Mouse (Mus musculus): ENCODE data around the gene Ppp2ca. TPM values are rescaled to one million over a fixed set of nuclear protein-coding genes. Genes with fewer than 3 reads are reported as not detected.

Ppp2ca gene
- polyA plus RNA-seq, 1 experiment from 2014 or later = 130 TPM

DNA sequence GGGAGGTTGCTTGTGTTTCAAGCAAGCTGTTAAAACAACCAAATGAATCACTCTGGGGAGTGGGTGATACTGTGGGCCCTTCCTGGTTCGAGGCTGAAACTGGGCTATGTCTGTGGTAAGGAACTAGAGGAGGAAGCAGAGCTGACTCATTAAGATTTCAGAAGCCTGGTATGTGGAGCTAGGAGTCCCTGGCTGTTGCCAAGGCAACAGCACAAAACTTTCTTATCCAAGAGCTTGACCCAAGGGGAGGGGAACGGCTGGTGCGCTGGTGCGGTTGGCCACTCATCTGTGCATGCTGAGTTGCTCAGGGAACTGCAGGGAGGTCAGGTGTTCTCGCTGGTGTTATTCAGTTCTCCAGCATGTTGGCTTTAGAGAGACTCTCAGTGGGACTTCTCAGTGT is 18.5 kb upstream of the Ppp2ca start:
- no peak overlapping the region for H3K27ac ChIP-seq (replicated peaks; ENCODE audit: low read depth, low read length)
- H3K4me3 ChIP-seq (ENCODE audit: low read depth, low read length) = no peak overlapping the region
- peak; percentile 61 for DNase-seq (ENCODE audit: low spot score)
- H3K9me3 ChIP-seq (replicated peaks; ENCODE audit: control insufficient read depth, low read length) = no peaks in the 10 kb centered on the region
- no peaks in the 10 kb centered on the region for H3K27me3 ChIP-seq (ENCODE audit: control insufficient read depth, insufficient read depth, low read length)
- H3K4me1 ChIP-seq (ENCODE audit: control insufficient read depth, insufficient read depth, low read length) = no peaks in the 10 kb centered on the region
- no peaks in the 10 kb centered on the region for H3K36me3 ChIP-seq (replicated peaks; ENCODE audit: control insufficient read depth, insufficient read depth, low read depth, low read length)
- no peak overlapping the region for H3K9ac ChIP-seq (replicated peaks; ENCODE audit: low read length)
- no peak for ATAC-seq (replicated peaks; ENCODE audit: insufficient number of reproducible peaks, low FRiP score, low TSS enrichment, low read depth)
- no peak overlapping the region for H3K4me2 ChIP-seq (ENCODE audit: low read depth, low read length)
- WGBS = 32% methylated on average over 5 of the region's 5 CpGs

DNA sequence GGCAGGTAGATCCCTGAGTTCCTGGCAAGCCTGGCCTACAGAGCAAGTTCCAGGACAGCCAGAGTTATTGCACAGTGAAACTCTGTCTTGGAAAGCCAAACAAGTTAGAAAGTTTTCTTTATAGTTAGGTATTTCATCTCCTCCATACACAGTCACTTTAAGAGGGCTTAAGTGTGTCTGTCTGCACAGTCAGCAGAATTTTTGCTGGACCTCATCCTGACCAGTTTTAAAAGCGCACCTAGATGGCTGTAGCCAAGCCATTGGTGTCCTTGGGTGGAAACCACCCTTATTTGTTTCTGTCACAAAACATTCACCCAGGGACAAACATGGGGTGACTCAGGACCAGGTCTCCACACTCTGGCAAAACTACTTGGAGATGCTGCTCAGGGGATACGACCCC is 17.8 kb upstream of the Ppp2ca start:
- H3K4me1 ChIP-seq (ENCODE audit: control insufficient read depth, insufficient read depth, low read length) = no peaks in the 10 kb centered on the region
- no peaks in the 10 kb centered on the region for H3K36me3 ChIP-seq (replicated peaks; ENCODE audit: control insufficient read depth, insufficient read depth, low read depth, low read length)
- no peaks in the 10 kb centered on the region for H3K27me3 ChIP-seq (ENCODE audit: control insufficient read depth, insufficient read depth, low read length)
- ATAC-seq (replicated peaks; ENCODE audit: insufficient number of reproducible peaks, low FRiP score, low TSS enrichment, low read depth) = no peak
- WGBS = 87% methylated on average over 2 of the region's 2 CpGs
- DNase-seq (ENCODE audit: low spot score) = no peak
- no peak overlapping the region for H3K4me3 ChIP-seq (ENCODE audit: low read depth, low read length)
- H3K4me2 ChIP-seq (ENCODE audit: low read depth, low read length) = no peak overlapping the region
- H3K9ac ChIP-seq (replicated peaks; ENCODE audit: low read length) = no peak overlapping the region
- H3K27ac ChIP-seq (replicated peaks; ENCODE audit: low read depth, low read length) = no peak overlapping the region
- no peaks in the 10 kb centered on the region for H3K9me3 ChIP-seq (replicated peaks; ENCODE audit: control insufficient read depth, low read length)

DNA sequence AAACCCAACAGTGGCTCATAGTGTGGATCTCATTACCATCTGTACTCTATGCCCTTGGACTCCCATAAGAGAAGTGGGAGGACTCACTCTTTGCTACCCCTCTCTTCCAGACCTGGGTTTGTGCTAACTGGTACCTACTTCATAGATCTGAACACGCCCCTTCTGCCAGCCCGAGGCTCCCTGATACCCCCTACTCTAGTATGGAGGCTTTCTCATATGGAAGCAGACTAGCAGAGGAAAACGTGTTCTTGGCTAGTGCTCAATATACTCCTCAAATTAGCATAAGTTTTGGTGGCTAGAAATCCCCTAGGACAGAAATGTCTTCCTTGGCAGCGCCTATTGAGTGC is 12.7 kb upstream of the Ppp2ca start:
- Histone ChIP-seq H3K4me1 (ENCODE audit: control insufficient read depth, insufficient read depth, low read length) (no peaks in the 10 kb centered on the region), H3K27me3 (ENCODE audit: control insufficient read depth, insufficient read depth, low read length) (no peaks in the 10 kb centered on the region), H3K9ac (replicated peaks; ENCODE audit: low read length) (no peak overlapping the region), H3K4me3 (ENCODE audit: low read depth, low read length) (no peak overlapping the region), H3K36me3 (replicated peaks; ENCODE audit: control insufficient read depth, insufficient read depth, low read depth, low read length) (no peaks in the 10 kb centered on the region), H3K27ac (replicated peaks; ENCODE audit: low read depth, low read length) (no peak overlapping the region), H3K9me3 (replicated peaks; ENCODE audit: control insufficient read depth, low read length) (no peaks in the 10 kb centered on the region), H3K4me2 (ENCODE audit: low read depth, low read length) (no peak overlapping the region)
- ATAC-seq (replicated peaks; ENCODE audit: insufficient number of reproducible peaks, low FRiP score, low TSS enrichment, low read depth) = no peak
- 59% methylated on average over 4 of the region's 4 CpGs for WGBS
- DNase-seq (ENCODE audit: low spot score) = no peak

DNA sequence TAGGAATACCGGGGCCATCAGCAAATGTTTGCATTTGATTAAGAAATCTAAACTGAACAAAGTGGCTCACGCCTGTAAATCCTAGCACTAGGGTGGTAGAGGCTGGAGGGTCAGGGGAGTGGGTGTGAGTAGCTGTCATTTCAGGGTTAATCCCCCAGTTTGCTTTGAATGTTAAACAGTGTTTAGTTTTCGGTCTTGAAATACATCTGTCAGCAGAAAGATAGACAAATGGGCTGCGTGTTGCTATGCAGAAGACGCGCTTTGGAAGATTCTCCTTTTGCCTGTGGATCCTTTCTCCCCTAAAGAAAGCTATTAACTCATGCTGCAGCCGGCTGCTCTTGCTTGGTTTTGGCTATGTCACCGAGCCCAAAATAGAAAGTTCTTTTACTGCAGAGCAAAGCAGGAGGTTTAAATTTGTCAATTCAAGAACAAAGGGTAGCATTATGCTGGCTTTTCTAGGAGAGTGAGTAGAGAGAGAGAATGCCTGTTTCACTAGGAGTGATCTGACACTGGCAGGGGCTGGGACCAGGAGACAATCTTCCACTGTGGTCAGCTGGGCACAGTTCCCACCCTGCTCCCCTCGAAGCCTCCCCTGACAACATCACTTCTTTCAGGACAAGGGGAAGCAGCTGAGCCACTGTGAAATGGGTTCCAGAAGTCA is 12.1 kb upstream of the Ppp2ca start:
- Histone ChIP-seq H3K9me3 (replicated peaks; ENCODE audit: control insufficient read depth, low read length) (no peaks in the 10 kb centered on the region), H3K27ac (replicated peaks; ENCODE audit: low read depth, low read length) (no peak overlapping the region), H3K4me2 (ENCODE audit: low read depth, low read length) (no peak overlapping the region), H3K36me3 (replicated peaks; ENCODE audit: control insufficient read depth, insufficient read depth, low read depth, low read length) (no peaks in the 10 kb centered on the region), H3K4me1 (ENCODE audit: control insufficient read depth, insufficient read depth, low read length) (no peaks in the 10 kb centered on the region), H3K4me3 (ENCODE audit: low read depth, low read length) (no peak overlapping the region), H3K27me3 (ENCODE audit: control insufficient read depth, insufficient read depth, low read length) (no peaks in the 10 kb centered on the region), H3K9ac (replicated peaks; ENCODE audit: low read length) (no peak overlapping the region)
- DNase-seq (ENCODE audit: low spot score) (no peak), ATAC-seq (replicated peaks; ENCODE audit: insufficient number of reproducible peaks, low FRiP score, low TSS enrichment, low read depth) (no peak)
- WGBS = 29% methylated on average over 9 of the region's 9 CpGs

DNA sequence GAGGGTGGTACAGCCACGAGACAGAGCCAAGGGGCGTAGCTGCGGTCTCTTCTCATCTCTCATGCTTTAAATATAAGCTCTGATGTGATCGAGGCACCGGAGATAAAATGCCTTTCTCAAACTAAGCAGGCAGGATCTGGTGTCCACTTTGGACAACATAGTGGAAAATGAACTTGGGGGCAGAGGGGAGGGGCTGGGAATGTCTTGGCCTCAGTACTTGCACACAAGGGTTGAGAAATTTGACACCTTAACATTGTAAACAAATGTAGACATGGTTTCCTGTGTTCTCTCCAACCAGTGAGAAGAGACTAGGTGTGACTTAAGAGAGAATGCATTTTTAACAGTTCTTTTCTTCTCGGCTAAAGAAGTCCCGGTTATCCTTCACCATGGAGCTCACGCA is 9.2 kb upstream of the Ppp2ca start:
- ATAC-seq (replicated peaks; ENCODE audit: insufficient number of reproducible peaks, low FRiP score, low TSS enrichment, low read depth) = no peak
- no peaks in the 10 kb centered on the region for H3K4me1 ChIP-seq (ENCODE audit: control insufficient read depth, insufficient read depth, low read length)
- no peaks in the 10 kb centered on the region for H3K36me3 ChIP-seq (replicated peaks; ENCODE audit: control insufficient read depth, insufficient read depth, low read depth, low read length)
- H3K4me2 ChIP-seq (ENCODE audit: low read depth, low read length) = no peak overlapping the region
- no peak for DNase-seq (ENCODE audit: low spot score)
- WGBS = 67% methylated on average over 8 of the region's 8 CpGs
- H3K9ac ChIP-seq (replicated peaks; ENCODE audit: low read length) = no peak overlapping the region
- H3K27ac ChIP-seq (replicated peaks; ENCODE audit: low read depth, low read length) = no peak overlapping the region
- no peak overlapping the region for H3K4me3 ChIP-seq (ENCODE audit: low read depth, low read length)
- H3K27me3 ChIP-seq (ENCODE audit: control insufficient read depth, insufficient read depth, low read length) = no peaks in the 10 kb centered on the region
- no peaks in the 10 kb centered on the region for H3K9me3 ChIP-seq (replicated peaks; ENCODE audit: control insufficient read depth, low read length)

DNA sequence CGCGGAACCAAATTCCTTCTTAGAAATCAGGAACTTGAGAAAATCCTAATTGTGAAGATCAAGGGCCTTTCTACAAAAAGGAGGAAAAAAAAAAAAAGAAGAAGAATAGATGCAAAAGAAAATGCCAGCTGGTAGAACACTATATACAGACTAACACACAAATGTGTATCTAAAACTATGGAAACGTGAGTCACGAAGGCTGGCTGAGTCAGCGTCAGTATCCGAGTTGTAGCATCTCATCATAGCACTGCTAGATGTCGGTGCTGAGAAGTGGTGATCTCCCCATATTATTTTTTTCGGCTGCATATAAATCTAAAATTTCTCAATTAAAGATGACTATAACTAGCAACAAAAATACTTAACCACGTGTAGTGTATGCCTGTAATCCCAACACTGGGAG is 7.2 kb upstream of the Ppp2ca start:
- WGBS = 85% methylated on average over 9 of the region's 9 CpGs
- H3K27ac ChIP-seq (replicated peaks; ENCODE audit: low read depth, low read length) = no peak overlapping the region
- no peak overlapping the region for H3K4me3 ChIP-seq (ENCODE audit: low read depth, low read length)
- no peaks in the 10 kb centered on the region for H3K9me3 ChIP-seq (replicated peaks; ENCODE audit: control insufficient read depth, low read length)
- H3K36me3 ChIP-seq (replicated peaks; ENCODE audit: control insufficient read depth, insufficient read depth, low read depth, low read length) = no peaks in the 10 kb centered on the region
- no peaks in the 10 kb centered on the region for H3K27me3 ChIP-seq (ENCODE audit: control insufficient read depth, insufficient read depth, low read length)
- no peak for ATAC-seq (replicated peaks; ENCODE audit: insufficient number of reproducible peaks, low FRiP score, low TSS enrichment, low read depth)
- no peak for DNase-seq (ENCODE audit: low spot score)
- H3K9ac ChIP-seq (replicated peaks; ENCODE audit: low read length) = no peak overlapping the region
- no peak overlapping the region for H3K4me2 ChIP-seq (ENCODE audit: low read depth, low read length)
- H3K4me1 ChIP-seq (ENCODE audit: control insufficient read depth, insufficient read depth, low read length) = no peaks in the 10 kb centered on the region

DNA sequence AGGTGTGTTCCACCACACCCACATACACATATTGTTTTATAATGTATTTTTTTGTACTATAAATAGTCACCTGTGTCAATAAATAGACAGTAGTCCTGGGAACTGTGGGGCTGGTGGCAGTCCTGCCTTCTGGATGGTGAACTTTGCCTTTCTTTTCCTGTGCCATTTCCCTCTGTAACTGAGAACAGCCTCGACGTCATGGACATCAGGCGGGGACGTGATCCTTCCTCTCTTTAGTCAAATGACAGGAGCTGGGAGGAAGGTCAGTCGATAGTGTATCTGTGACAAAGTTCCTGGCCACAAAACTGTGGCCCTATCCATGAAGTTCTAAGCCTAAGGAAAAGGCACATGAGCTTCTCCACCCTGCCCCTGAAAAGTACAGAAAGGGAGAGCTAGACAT is 3.9 kb upstream of the Ppp2ca start:
- no peak overlapping the region for H3K9ac ChIP-seq (replicated peaks; ENCODE audit: low read length)
- DNase-seq (ENCODE audit: low spot score) (no peak), ATAC-seq (replicated peaks; ENCODE audit: insufficient number of reproducible peaks, low FRiP score, low TSS enrichment, low read depth) (no peak)
- H3K4me3 ChIP-seq (ENCODE audit: low read depth, low read length) = no peak overlapping the region
- H3K27ac ChIP-seq (replicated peaks; ENCODE audit: low read depth, low read length) = no peak overlapping the region
- no peaks in the 10 kb centered on the region for H3K27me3 ChIP-seq (ENCODE audit: control insufficient read depth, insufficient read depth, low read length)
- no peaks in the 10 kb centered on the region for H3K4me1 ChIP-seq (ENCODE audit: control insufficient read depth, insufficient read depth, low read length)
- H3K36me3 ChIP-seq (replicated peaks; ENCODE audit: control insufficient read depth, insufficient read depth, low read depth, low read length) = no peaks in the 10 kb centered on the region
- H3K4me2 ChIP-seq (ENCODE audit: low read depth, low read length) = no peak overlapping the region
- no peaks in the 10 kb centered on the region for H3K9me3 ChIP-seq (replicated peaks; ENCODE audit: control insufficient read depth, low read length)
- 67% methylated on average over 5 of the region's 5 CpGs for WGBS

DNA sequence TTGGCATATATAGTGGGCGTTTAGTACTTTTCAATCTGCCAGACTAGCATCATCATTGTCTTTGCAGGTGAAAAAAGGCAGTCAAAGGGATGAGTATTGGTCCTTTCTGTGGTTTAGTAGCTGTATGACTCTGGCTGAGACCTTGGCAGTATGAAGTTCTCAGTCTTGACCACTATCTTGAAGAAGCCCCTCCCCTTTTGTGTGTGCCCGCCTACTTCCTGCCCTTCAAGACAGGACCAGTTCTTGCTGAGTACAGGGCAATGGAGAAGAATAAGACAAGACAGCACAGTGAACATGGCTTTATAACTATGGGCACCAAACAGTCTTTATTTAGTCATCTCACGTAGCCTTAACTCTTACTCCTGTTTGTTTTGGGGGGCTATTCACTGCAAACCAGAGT is 1.5 kb upstream of the Ppp2ca start:
- no peak overlapping the region for H3K9ac ChIP-seq (replicated peaks; ENCODE audit: low read length)
- no peak overlapping the region for H3K4me3 ChIP-seq (ENCODE audit: low read depth, low read length)
- H3K4me1 ChIP-seq (ENCODE audit: control insufficient read depth, insufficient read depth, low read length) = no peaks in the 10 kb centered on the region
- H3K9me3 ChIP-seq (replicated peaks; ENCODE audit: control insufficient read depth, low read length) = no peaks in the 10 kb centered on the region
- 70% methylated on average over 3 of the region's 3 CpGs for WGBS
- H3K36me3 ChIP-seq (replicated peaks; ENCODE audit: control insufficient read depth, insufficient read depth, low read depth, low read length) = no peaks in the 10 kb centered on the region
- H3K4me2 ChIP-seq (ENCODE audit: low read depth, low read length) = no peak overlapping the region
- ATAC-seq (replicated peaks; ENCODE audit: insufficient number of reproducible peaks, low FRiP score, low TSS enrichment, low read depth) (no peak), DNase-seq (ENCODE audit: low spot score) (no peak)
- no peak overlapping the region for H3K27ac ChIP-seq (replicated peaks; ENCODE audit: low read depth, low read length)
- H3K27me3 ChIP-seq (ENCODE audit: control insufficient read depth, insufficient read depth, low read length) = no peaks in the 10 kb centered on the region

Measured in embryonic facial prominence, embryonic 11.5 days (tissue).